Mouse (Mus musculus): ENCODE data around the gene Cep72. TPM values are rescaled to one million over a fixed set of nuclear protein-coding genes. Genes with fewer than 3 reads are reported as not detected.
A peak's percentile ranks its signal among the peaks of the same experiment; 100 is the strongest.

The Cep72 gene
- 6.8 and 7.2 TPM in 2 replicates for polyA plus RNA-seq (2015; fragmentation: Nextera tagmentation; extraction: Ambion mirVana)

DNA sequence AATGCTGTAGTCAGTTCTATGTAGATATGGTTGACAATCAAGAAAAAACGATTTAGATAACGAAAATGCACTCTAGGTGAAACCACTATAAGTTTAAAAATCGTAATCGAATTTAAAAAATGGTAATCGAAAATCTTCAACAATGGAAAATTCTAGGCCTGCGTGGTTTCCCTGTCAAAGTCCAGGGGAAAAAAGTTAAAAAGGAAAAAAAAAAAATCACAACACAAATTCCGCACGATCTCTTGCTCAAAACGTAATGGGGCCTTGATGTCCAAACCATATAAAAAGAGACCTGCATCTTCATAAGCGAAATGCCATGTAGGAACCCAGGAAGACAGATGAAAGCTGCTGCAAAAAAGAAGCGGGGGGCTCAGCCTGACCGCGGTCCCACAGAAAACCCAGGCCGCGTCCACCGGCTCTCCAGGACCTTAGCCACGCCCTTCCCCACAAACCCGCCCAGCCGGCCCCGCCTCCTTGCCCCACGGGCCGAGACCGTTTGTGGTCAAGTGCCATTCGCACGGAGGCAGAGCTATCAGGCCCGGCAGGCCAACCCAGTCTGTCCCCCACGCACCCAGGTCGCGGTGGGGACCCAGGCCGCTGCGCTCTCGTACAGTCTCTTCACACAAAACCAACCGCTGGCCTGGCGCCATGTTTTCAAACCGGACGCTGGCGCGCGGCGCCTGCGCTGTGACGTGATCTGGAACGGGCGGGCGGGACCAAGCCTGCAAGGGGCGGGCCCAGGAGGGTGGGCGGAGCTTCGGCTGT is at the start of gene Cep72:
Cep72 (minus strand) TSS at position 687 of the 765 bp plus-strand sequence.
- 3% methylated on average over 48 of the region's 48 CpGs for WGBS
- peak within 1 kb of the TSS; percentile 99 for H3K4me3 ChIP-seq (ENCODE audit: low read length)
- peak within 1 kb of the TSS; percentile 88 for H3K9ac ChIP-seq (ENCODE audit: low read depth, low read length)
- peak; percentile 98 for ATAC-seq
- peak within 1 kb of the TSS; percentile 60 for H3K27ac ChIP-seq (ENCODE audit: low read depth, low read length)
- peak within 1 kb of the TSS; percentile 79 for H3K4me2 ChIP-seq (ENCODE audit: low read length)
- no peaks in the 10 kb centered on the region for H3K9me3 ChIP-seq (ENCODE audit: control insufficient read depth, low read length)
- H3K36me3 ChIP-seq (ENCODE audit: control insufficient read depth, insufficient read depth, low read length): no peaks in the 10 kb centered on the region
- H3K4me1 ChIP-seq (ENCODE audit: control insufficient read depth, insufficient read depth, low read depth, low read length): no peaks in the 10 kb centered on the region; the same call in 1 of the 2 replicates
- H3K27me3 ChIP-seq (replicated peaks; ENCODE audit: control insufficient read depth, insufficient read depth, low read length): no peaks in the 10 kb centered on the region

DNA sequence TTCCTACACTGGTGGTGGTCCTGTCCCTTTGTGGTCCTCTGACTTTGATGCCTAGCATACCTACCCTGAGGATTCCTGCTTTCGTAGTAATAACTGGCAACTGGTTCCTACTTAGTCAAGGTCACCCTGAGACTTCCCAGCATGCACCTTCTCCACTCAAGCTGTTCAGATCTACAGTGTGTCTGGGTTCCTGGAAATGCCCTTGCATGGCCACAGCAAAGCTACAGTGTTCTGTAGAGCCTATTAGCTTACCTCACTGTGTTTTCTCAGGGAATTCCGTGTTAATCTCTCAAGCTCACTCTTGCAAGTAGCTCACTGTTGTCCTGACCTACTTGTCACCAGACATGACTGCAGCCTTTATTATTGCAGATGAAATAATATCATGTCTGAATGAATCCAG is 45.3 kb upstream of the Cep72 start:
- no peaks in the 10 kb centered on the region for H3K36me3 ChIP-seq (ENCODE audit: control insufficient read depth, insufficient read depth, low read length)
- no peak overlapping the region for H3K4me2 ChIP-seq (ENCODE audit: low read length)
- H3K4me1 ChIP-seq (ENCODE audit: control insufficient read depth, insufficient read depth, low read depth, low read length): no peaks in the 10 kb centered on the region
- H3K4me3 ChIP-seq (ENCODE audit: low read length): no peak overlapping the region
- 88% methylated on average over 2 of the region's 2 CpGs for WGBS
- no peak overlapping the region for H3K9ac ChIP-seq (ENCODE audit: low read depth, low read length)
- H3K27ac ChIP-seq (ENCODE audit: low read depth, low read length): no peak overlapping the region
- no peak for ATAC-seq
- no peaks in the 10 kb centered on the region for H3K27me3 ChIP-seq (replicated peaks; ENCODE audit: control insufficient read depth, insufficient read depth, low read length)
- H3K9me3 ChIP-seq (ENCODE audit: control insufficient read depth, low read length): no peaks in the 10 kb centered on the region

DNA sequence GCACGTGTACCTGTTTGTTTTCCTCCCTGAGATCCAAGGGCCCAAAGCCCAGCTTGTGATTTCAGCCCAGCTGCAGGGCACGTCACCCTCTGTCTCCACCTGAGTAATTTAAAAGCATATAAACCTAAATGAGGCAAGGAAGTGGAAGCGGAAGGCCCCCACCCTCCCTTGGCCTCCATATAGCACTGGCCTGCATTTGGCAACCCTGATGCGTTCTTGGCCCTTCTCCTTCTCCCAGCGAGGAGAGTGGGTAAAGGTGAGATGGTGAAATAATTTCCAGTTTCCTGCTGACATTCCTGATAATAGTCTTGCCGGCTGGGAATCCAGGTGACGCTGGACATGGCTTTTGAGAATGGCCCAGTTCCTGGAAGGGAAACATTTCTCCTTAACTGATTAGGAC is 42.3 kb upstream of the Cep72 start:
- no peaks in the 10 kb centered on the region for H3K36me3 ChIP-seq (ENCODE audit: control insufficient read depth, insufficient read depth, low read length)
- H3K4me3 ChIP-seq (ENCODE audit: low read length): no peak overlapping the region
- no peak for ATAC-seq
- no peak overlapping the region for H3K4me2 ChIP-seq (ENCODE audit: low read length)
- H3K9me3 ChIP-seq (ENCODE audit: control insufficient read depth, low read length): no peaks in the 10 kb centered on the region
- WGBS: 82% methylated on average over 7 of the region's 7 CpGs
- no peak overlapping the region for H3K9ac ChIP-seq (ENCODE audit: low read depth, low read length)
- no peaks in the 10 kb centered on the region for H3K4me1 ChIP-seq (ENCODE audit: control insufficient read depth, insufficient read depth, low read depth, low read length)
- H3K27me3 ChIP-seq (replicated peaks; ENCODE audit: control insufficient read depth, insufficient read depth, low read length): no peaks in the 10 kb centered on the region
- no peak overlapping the region for H3K27ac ChIP-seq (ENCODE audit: low read depth, low read length)

DNA sequence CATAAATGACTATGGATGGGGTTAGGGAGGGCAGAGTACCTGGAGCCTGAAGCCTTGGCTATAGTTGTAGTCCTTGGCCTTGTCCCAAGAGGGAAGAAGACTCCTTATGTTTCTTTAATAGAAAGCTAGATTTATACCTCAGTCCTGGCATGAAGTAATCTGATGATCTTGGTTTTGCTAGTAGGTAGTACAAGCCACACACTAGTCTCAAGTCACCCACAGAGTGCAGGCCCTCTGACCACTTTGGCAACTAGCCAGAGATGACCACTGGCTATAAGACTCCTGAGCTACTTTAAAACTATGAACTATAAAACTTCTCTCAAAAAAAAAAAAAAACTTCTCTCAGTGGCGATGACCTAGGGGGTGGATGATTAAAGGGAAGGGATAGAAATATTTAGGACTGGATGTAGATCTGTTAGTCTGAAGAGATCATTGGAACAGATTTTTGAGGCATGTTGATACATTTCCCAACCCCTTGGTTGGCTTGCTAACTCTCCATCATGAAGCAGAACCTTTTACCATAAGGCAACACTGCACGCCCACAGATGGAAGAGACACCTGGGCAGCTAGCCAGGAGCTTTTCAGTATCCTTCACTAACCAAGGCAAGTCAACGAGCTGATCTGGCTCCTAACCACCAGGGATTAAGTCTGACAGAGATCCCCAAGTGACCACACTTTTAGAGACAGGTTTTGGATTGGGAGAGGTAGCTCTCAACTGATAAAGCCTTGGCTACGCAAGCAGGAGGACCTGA is 40.9 kb upstream of the Cep72 start:
- no peaks in the 10 kb centered on the region for H3K4me1 ChIP-seq (ENCODE audit: control insufficient read depth, insufficient read depth, low read depth, low read length)
- H3K4me3 ChIP-seq (ENCODE audit: low read length): no peak overlapping the region
- no peak for ATAC-seq
- no peak overlapping the region for H3K27ac ChIP-seq (ENCODE audit: low read depth, low read length)
- H3K27me3 ChIP-seq (replicated peaks; ENCODE audit: control insufficient read depth, insufficient read depth, low read length): no peaks in the 10 kb centered on the region
- 92% methylated on average over 4 of the region's 4 CpGs for WGBS
- H3K9ac ChIP-seq (ENCODE audit: low read depth, low read length): no peak overlapping the region
- H3K36me3 ChIP-seq (ENCODE audit: control insufficient read depth, insufficient read depth, low read length): no peaks in the 10 kb centered on the region
- no peak overlapping the region for H3K4me2 ChIP-seq (ENCODE audit: low read length)
- no peaks in the 10 kb centered on the region for H3K9me3 ChIP-seq (ENCODE audit: control insufficient read depth, low read length)

DNA sequence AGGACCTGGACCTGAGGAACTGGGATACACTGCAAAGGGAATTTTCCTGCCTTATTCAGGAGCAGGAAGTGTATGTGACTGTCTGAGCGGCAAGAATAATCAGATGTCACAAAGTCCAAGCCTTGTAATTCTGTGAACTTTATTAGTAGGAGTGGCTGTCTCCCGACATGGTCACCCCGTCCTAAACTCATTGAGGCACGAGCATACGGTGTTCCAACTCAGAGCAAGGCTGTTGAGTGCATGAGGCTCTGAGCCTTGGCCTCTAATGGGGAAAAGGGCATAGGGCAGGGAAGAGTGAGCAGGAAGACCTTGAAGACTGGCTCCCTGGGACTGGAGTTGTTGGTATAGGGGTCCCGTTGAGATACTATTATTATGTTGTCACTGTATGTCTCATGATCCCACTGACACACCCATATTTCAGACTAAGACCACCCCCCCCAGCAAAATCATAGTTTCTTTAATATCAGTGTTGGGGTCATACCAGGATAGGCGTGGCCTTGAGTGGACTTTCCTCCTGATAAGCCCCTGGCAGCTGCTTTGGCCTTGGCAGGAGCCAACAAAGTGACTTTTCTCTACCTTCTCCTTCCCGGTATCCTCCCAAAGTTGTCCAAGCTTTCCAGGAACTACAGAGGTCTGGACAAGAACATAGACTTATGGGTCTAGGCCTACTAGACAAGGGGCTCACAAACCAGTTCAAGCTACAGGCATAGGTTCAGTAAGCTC is 40.2 kb upstream of the Cep72 start:
- no peaks in the 10 kb centered on the region for H3K27me3 ChIP-seq (replicated peaks; ENCODE audit: control insufficient read depth, insufficient read depth, low read length)

DNA sequence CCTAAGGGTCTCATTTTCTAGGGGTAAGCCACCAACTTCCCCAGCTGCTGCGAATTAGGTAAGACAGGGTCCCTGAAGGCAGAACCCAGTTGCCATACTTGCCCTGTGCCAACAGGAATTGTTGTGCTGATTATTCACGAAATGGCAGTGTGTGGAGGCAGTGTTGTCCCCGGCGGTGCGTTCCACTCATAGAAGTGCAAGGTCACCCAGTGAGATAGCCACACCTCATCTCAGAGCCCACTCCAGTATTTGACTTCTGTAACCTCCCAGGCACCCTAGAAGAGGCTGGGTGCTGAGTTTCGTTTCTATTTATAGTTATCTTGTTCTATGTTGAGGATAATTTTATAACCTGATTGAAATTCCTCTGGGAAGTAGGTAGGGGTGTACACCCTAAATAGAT is 36.8 kb upstream of the Cep72 start:
- Histone ChIP-seq H3K9me3 (ENCODE audit: control insufficient read depth, low read length) (no peaks in the 10 kb centered on the region), H3K4me3 (ENCODE audit: low read length) (no peak overlapping the region), H3K4me1 (ENCODE audit: control insufficient read depth, insufficient read depth, low read depth, low read length) (no peaks in the 10 kb centered on the region), H3K27ac (ENCODE audit: low read depth, low read length) (no peak overlapping the region), H3K27me3 (replicated peaks; ENCODE audit: control insufficient read depth, insufficient read depth, low read length) (no peaks in the 10 kb centered on the region), H3K9ac (ENCODE audit: low read depth, low read length) (no peak overlapping the region), H3K36me3 (ENCODE audit: control insufficient read depth, insufficient read depth, low read length) (no peaks in the 10 kb centered on the region), H3K4me2 (ENCODE audit: low read length) (no peak overlapping the region)
- 83% methylated on average over 6 of the region's 6 CpGs for WGBS
- ATAC-seq: no peak

More for the DNA sequence above, 40.2 kb upstream of the Cep72 start:
- Histone ChIP-seq H3K27ac (ENCODE audit: low read depth, low read length) (no peak overlapping the region), H3K9ac (ENCODE audit: low read depth, low read length) (no peak overlapping the region), H3K4me3 (ENCODE audit: low read length) (no peak overlapping the region), H3K4me2 (ENCODE audit: low read length) (no peak overlapping the region), H3K9me3 (ENCODE audit: control insufficient read depth, low read length) (no peaks in the 10 kb centered on the region), H3K4me1 (ENCODE audit: control insufficient read depth, insufficient read depth, low read depth, low read length) (no peaks in the 10 kb centered on the region), H3K36me3 (ENCODE audit: control insufficient read depth, insufficient read depth, low read length) (no peaks in the 10 kb centered on the region)
- WGBS: 85% methylated on average over 8 of the region's 8 CpGs
- ATAC-seq: no peak

DNA sequence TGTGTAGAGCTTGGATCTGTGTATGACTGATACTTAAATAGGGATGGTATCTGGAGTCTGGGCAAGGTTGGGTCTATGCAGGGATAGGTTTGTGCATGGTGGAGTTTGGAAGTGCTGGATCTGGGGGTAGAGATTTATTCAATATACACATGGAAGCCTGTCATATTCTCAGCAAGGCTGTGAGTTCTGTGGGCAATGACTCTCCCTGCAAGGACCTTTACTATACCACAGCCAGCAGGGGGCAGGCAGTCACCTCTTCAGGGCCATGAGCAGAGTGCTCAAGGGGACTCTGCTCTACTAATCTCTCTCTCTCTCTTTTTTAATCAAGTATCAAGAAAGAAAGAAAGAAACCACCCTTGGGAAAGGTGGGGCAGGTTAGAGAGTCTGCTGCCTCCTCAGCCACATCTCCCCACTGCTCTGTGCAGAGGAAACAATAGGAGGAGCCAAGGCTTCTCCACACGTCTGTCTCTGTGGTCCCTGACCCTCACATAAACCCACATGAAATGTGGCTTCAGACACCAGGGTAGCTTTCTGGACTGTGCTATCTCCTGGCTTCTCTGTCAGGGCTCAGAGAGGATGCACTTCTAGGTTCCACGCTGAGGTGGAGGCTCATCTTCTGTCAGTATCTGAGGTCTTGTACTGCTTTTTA is 34.7 kb upstream of the Cep72 start:
- Histone ChIP-seq H3K9ac (ENCODE audit: low read depth, low read length) (no peak overlapping the region), H3K9me3 (ENCODE audit: control insufficient read depth, low read length) (no peaks in the 10 kb centered on the region), H3K27me3 (replicated peaks; ENCODE audit: control insufficient read depth, insufficient read depth, low read length) (no peaks in the 10 kb centered on the region), H3K36me3 (ENCODE audit: control insufficient read depth, insufficient read depth, low read length) (no peaks in the 10 kb centered on the region), H3K4me2 (ENCODE audit: low read length) (no peak overlapping the region), H3K4me3 (ENCODE audit: low read length) (no peak overlapping the region), H3K27ac (ENCODE audit: low read depth, low read length) (no peak overlapping the region), H3K4me1 (ENCODE audit: control insufficient read depth, insufficient read depth, low read depth, low read length) (no peaks in the 10 kb centered on the region)
- 47% methylated on average over 2 of the region's 2 CpGs for WGBS
- ATAC-seq: peak; percentile 81

DNA sequence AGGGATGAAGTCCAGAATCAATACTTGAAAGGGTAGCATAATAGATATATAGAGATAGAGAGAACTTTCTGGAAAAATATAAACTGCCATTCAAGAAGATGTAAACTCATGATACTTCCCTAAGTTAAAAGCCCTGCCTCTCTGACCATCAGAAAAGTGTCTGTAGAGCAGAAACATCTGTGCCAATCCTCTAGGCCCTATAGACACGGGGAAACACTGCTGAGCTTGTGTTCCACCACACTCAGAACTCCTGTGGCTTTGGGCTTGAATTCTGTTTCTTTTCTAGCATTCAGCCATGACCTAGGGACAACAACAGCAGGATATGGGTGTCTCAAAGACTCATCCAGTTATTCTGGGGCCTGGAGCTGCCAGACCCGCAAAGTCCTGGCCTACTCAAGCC is 33.8 kb upstream of the Cep72 start:
- Histone ChIP-seq H3K27me3 (replicated peaks; ENCODE audit: control insufficient read depth, insufficient read depth, low read length) (no peaks in the 10 kb centered on the region), H3K27ac (ENCODE audit: low read depth, low read length) (no peak overlapping the region), H3K4me1 (ENCODE audit: control insufficient read depth, insufficient read depth, low read depth, low read length) (no peaks in the 10 kb centered on the region), H3K4me3 (ENCODE audit: low read length) (no peak overlapping the region), H3K4me2 (ENCODE audit: low read length) (no peak overlapping the region), H3K9me3 (ENCODE audit: control insufficient read depth, low read length) (no peaks in the 10 kb centered on the region), H3K9ac (ENCODE audit: low read depth, low read length) (no peak overlapping the region), H3K36me3 (ENCODE audit: control insufficient read depth, insufficient read depth, low read length) (no peaks in the 10 kb centered on the region)
- WGBS: 62% methylated on average over 2 of the region's 2 CpGs
- no peak for ATAC-seq

All from hindbrain, embryonic 16.5 days (tissue).